Mouse (Mus musculus) heart, adult 2 months (tissue): ENCODE data around the gene Them7. TPM values are rescaled to one million over a fixed set of nuclear protein-coding genes. Genes with fewer than 3 reads are reported as not detected.

Experiments used
- DNase-seq, 2 experiments: peaks; one replicate each; pipeline ENCODE4 v3.0.0; 2021
- H3K27ac ChIP-seq: fragments of 200-600 bp; 2 replicates; pipeline ENCODE4 v1.8.1; 2022
- H3K27me3 ChIP-seq: fragments of 200-500 bp; 2 replicates; pipeline ENCODE4 v1.6.1; 2012; ENCODE audit warnings: mild to moderate bottlenecking, low read length, inconsistent platforms, mixed read lengths; ENCODE audit not compliant: control insufficient read depth, insufficient read depth
- H3K36me3 ChIP-seq: fragments of 200-500 bp; 2 replicates; pipeline ENCODE4 v1.6.1; 2012; ENCODE audit warnings: low read length, inconsistent platforms; ENCODE audit not compliant: control insufficient read depth, insufficient read depth
- H3K4me1 ChIP-seq: fragments of 200-500 bp; 2 replicates; pipeline ENCODE4 v1.6.1; 2011; ENCODE audit warnings: low read length; ENCODE audit not compliant: control insufficient read depth, insufficient read depth
- H3K4me3 ChIP-seq: fragments of 200-600 bp; 2 replicates; pipeline ENCODE4 v1.8.1; 2022
- H3K79me2 ChIP-seq: fragments of 200-500 bp; replicated peaks from 2 replicates; pipeline ENCODE4 v1.6.1; 2012; ENCODE audit warnings: mild to moderate bottlenecking, inconsistent platforms, low read length, moderate library complexity, mixed read lengths; ENCODE audit not compliant: control insufficient read depth, insufficient read depth
- H3K9ac ChIP-seq: fragments of 200-500 bp; 2 replicates; pipeline ENCODE4 v1.6.1; 2012; ENCODE audit warnings: low read depth, mild to moderate bottlenecking, control low read depth, inconsistent platforms, low read length, mixed read lengths
- CTCF ChIP-seq: fragments of 200-600 bp; IDR thresholded peaks from 2 replicates; pipeline ENCODE4 v1.8.1; 2022; ENCODE audit warnings: antibody characterized with exemption, mild to moderate bottlenecking, moderate library complexity
- EP300 ChIP-seq: fragments of 200-500 bp; IDR thresholded peaks from 2 replicates; pipeline ENCODE4 v1.6.1; 2011; ENCODE audit warnings: low read depth, low read length, control low read depth; ENCODE audit not compliant: insufficient read depth
- POLR2A ChIP-seq: fragments of 200-500 bp; IDR thresholded peaks from 2 replicates; pipeline ENCODE4 v1.6.1; 2011; ENCODE audit warnings: mild to moderate bottlenecking, low read depth, low read length, control low read depth; ENCODE audit not compliant: insufficient read depth
- WGBS: fragments of 180-500 bp; shearing (Covaris S2); methylation state at CpG from one replicate; pipeline ENCODE4 v1.1.7; 2018; 5-methylcytosine and 5-hydroxymethylcytosine counted together
- intact Hi-C: fragments of 180-260 bp; cut with DNase I; formaldehyde crosslinking; loops from one replicate; pipeline ENCODE4 v1.15.1; 2025
- polyA plus RNA-seq: library from polyadenylated mRNA; depleted of rRNA; stranded (reverse); fragments of >200 nt; gene quantifications from 2 replicates; pipeline ENCODE4 v1.2.3, GENCODE M21; 2012
- total RNA-seq, 2 experiments: library from RNA; stranded (reverse); gene quantifications; 2 replicates each; pipeline ENCODE4 v1.2.3; 2021

The Them7 gene
- total and polyA plus RNA-seq, 3 experiments: 0.27 to 2.9 (median 2.5) TPM

DNA sequence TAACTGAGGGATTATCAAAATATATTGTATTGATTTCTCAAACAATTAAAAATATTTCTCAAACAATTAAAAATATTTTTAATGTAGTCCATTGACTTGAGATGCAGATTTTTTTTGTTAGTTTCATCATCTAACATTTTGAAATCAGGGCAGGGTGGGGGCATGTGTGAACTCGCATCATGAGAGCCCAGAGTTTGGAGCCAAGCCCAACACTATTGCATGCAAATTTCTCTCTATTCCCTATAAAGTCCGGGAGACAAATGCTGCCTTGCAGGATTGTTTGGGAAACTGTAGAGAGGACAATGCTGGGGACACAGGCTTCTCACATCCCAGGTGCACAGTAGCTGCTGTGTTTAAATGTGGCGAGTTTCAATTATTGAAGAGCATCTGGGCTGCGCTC, 151.6 kb downstream of the Them7 start:
- no peak for DNase-seq
- intact Hi-C loops: no loop called here
- TF ChIP-seq CTCF: no peak
- no peak for TF ChIP-seq POLR2A
- no peak for TF ChIP-seq EP300
- Histone ChIP-seq H3K79me2 (no peaks in the 10 kb centered on the region), H3K27me3 (peaks cover 4% of the 10 kb centered on the region; the same call in 1 of the 2 replicates), H3K9ac (no peak overlapping the region), H3K36me3 (no peaks in the 10 kb centered on the region), H3K27ac (no peak overlapping the region), H3K4me1 (no peaks in the 10 kb centered on the region), H3K4me3 (no peak overlapping the region)
- WGBS: 69% methylated on average over 4 of the region's 4 CpGs

DNA sequence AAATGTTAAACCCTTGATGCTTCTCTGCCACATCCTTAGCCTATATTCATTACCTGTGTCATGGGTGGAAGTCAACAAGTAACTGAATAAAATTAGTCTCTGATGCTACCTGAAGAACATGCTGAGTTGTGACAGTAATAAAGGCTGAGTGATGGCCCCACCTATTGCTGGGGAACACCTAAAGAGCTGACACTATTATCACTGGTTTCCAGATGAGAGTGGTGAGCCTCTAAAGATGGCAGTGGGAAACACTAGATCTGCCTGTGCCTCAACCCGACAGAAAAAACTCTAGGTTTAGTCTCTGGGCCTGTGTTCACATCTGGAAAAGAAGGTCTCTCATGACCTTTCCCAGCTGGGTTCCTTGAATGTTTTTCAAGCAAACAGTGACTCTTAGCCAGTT, 155.6 kb downstream of the Them7 start:
- Histone ChIP-seq H3K9ac (no peak overlapping the region), H3K79me2 (no peaks in the 10 kb centered on the region), H3K27me3 (no peaks in the 10 kb centered on the region), H3K36me3 (no peaks in the 10 kb centered on the region), H3K27ac (no peak overlapping the region), H3K4me1 (no peaks in the 10 kb centered on the region), H3K4me3 (no peak overlapping the region)
- intact Hi-C loops: no loop called here
- 75% methylated on average over 1 of the region's 1 CpGs for WGBS
- TF ChIP-seq CTCF (no peak), POLR2A (no peak), EP300 (no peak)
- DNase-seq: no peak

DNA sequence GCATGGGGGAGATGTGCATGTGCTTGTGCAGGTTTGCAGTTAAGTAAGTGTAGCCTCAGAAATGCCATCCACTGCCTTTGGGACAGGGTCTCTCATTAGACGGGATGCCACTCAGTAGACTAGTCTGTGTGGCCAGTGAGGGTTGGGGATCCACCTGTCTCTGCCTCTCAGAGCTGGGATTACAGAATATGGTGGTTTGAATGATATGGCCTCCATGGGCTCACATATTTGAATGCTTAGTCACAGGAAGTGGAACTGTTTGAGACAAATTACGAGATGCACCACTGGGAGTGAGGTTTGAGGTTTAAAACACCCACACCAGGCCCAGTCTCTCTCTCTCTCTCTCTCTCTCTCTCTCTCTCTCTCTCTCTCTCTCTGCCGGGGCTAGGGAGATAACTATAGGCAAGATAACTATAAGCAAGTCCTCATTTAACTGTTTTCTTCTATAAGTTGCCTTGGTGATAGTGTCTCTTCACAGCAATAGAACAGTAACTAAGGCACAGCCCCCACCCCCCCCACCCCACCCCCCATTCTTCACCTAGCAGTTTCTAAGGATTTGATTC, 156.7 kb downstream of the Them7 start:
- TF ChIP-seq EP300 (no peak), CTCF (no peak), POLR2A (no peak)
- H3K4me1 ChIP-seq: no peaks in the 10 kb centered on the region
- no peak overlapping the region for H3K4me3 ChIP-seq
- intact Hi-C loops: no loop called here
- no peaks in the 10 kb centered on the region for H3K36me3 ChIP-seq
- no peaks in the 10 kb centered on the region for H3K79me2 ChIP-seq
- no peaks in the 10 kb centered on the region for H3K27me3 ChIP-seq
- 64% methylated on average over 3 of the region's 3 CpGs for WGBS
- no peak overlapping the region for H3K27ac ChIP-seq
- DNase-seq: no peak
- no peak overlapping the region for H3K9ac ChIP-seq

DNA sequence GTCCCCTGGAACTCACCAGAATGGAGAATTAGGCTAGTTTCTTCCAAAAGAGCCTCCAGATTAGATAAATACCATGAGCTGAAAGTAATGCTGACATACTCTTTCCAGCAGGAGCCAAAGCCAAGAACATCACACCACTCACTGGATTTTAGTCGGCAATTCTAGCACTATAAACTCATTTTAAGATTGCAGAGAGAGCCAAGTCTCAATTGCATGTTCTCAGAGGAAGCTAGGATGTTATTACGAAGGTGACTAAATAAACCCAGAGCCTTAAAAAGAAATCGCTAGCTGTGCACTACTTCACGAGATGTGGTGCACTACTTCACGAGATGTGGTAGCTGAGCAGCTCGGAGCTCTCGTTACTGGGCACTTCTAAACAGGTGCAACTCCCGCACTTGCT, 158.9 kb downstream of the Them7 start:
- intact Hi-C loops: no loop called here
- no peak overlapping the region for H3K27ac ChIP-seq
- DNase-seq: no peak
- no peaks in the 10 kb centered on the region for H3K36me3 ChIP-seq
- WGBS: 74% methylated on average over 8 of the region's 8 CpGs
- no peaks in the 10 kb centered on the region for H3K27me3 ChIP-seq
- no peaks in the 10 kb centered on the region for H3K79me2 ChIP-seq
- H3K9ac ChIP-seq: no peak overlapping the region
- H3K4me1 ChIP-seq: no peaks in the 10 kb centered on the region
- no peak overlapping the region for H3K4me3 ChIP-seq
- TF ChIP-seq EP300 (no peak), CTCF (no peak), POLR2A (no peak)

GRCm38 (mm10) chr2:105384998-105385397, 160.9 kb downstream of the Them7 start:
- Histone ChIP-seq H3K4me3 (no peak overlapping the region), H3K36me3 (no peaks in the 10 kb centered on the region), H3K27ac (no peak overlapping the region), H3K9ac (no peak overlapping the region), H3K79me2 (no peaks in the 10 kb centered on the region), H3K27me3 (no peaks in the 10 kb centered on the region), H3K4me1 (no peaks in the 10 kb centered on the region)
- WGBS: 79% methylated on average over 3 of the region's 3 CpGs
- intact Hi-C loops: no loop called here
- DNase-seq: no peak
- TF ChIP-seq CTCF: no peak
- no peak for TF ChIP-seq EP300
- TF ChIP-seq POLR2A: no peak

- Histone ChIP-seq H3K9ac (no peak overlapping the region), H3K36me3 (no peaks in the 10 kb centered on the region), H3K4me3 (no peak overlapping the region), H3K79me2 (no peaks in the 10 kb centered on the region), H3K27me3 (no peaks in the 10 kb centered on the region), H3K27ac (no peak overlapping the region), H3K4me1 (no peaks in the 10 kb centered on the region)
- DNase-seq: no peak
- 77% methylated on average over 4 of the region's 4 CpGs for WGBS
- TF ChIP-seq CTCF (no peak), POLR2A (no peak), EP300 (no peak)
- intact Hi-C loops: no loop called here
Measured at GRCm38 (mm10) chr2:105386418-105386817, 162.3 kb downstream of the Them7 start.
